Mouse (Mus musculus) ES-E14 (cell line): ENCODE measurements around the gene Hmcn2.

Source experiments
- HCFC1 ChIP-seq: IDR thresholded peaks from 2 replicates; pipeline ENCODE4 v1.6.1; 2012; ENCODE audit warnings: low read length, inconsistent platforms, borderline replicate concordance; ENCODE audit not compliant: insufficient read depth
- ZC3H11A ChIP-seq: IDR thresholded peaks from 2 replicates; pipeline ENCODE4 v1.6.1; 2012; ENCODE audit warnings: low read depth, mild to moderate bottlenecking, inconsistent platforms, low read length, borderline replicate concordance

- peak; percentile 93 for TF ChIP-seq HCFC1
- no peak for TF ChIP-seq ZC3H11A
These were observed 16.5 kb upstream of the Hmcn2 start for GRCm38 (mm10) chr2:31297602-31298268.
